Mouse (Mus musculus) kidney, postnatal 4 days (tissue): Measurements from ENCODE around the gene Gm39653.
A peak's percentile ranks its signal among the peaks of the same experiment; 100 is the strongest.
"Not testable (repeated sequence)": the region's sequence is repeated elsewhere in the genome, so short reads cannot be mapped to it uniquely, and the experiment has no call there.

ENCODE experiments used
- DNase-seq, 2 experiments: peaks; one replicate each; pipeline ENCODE4 v3.0.0; 2021; ENCODE audit warnings: mixed read lengths in 2 of 2

The Gm39653 gene

DNA sequence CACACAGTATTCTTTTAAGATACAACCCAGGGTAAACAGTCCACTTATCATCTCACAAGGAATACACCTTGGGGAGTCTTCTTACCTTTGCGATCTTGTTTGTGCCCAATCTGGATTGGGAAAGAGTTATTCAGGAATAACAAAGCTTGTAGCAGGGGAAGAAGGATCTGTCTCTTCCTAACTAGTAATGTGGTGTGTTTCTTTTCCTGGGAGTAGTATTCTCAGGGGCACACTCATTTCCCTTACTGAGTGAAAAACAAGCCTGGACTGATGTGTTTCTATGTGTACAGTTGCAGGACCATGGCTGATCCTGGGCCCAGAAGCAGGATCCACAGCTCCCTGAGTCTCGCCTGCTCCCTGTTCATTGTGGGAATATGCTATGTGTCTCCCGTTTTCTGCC, at the start of gene Gm39653:
TSS of gene Gm39653 (plus strand) at position 301 of the 400 bp plus-strand sequence.
- DNase-seq, result no peak

DNA sequence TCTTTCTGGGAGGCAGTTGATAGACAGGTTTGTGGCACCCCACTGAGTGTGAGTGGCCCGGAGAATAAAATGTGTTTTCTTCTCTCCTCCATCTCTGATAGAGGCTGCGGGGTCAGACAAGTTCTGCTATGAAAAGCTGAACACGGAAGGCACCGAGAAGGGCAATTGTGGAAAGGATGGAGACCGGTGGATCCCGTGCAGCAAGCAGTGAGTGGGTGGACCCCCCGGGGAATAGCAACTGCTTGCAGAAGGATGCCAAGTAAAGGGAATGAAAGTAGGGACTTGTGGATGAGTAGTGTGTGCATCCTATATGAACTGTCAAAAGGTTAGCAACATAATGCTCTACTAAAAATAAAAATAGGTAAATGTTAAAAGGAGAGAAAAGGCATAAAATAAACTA, 49.3 kb upstream of the Gm39653 start:
- no peak for DNase-seq

DNA sequence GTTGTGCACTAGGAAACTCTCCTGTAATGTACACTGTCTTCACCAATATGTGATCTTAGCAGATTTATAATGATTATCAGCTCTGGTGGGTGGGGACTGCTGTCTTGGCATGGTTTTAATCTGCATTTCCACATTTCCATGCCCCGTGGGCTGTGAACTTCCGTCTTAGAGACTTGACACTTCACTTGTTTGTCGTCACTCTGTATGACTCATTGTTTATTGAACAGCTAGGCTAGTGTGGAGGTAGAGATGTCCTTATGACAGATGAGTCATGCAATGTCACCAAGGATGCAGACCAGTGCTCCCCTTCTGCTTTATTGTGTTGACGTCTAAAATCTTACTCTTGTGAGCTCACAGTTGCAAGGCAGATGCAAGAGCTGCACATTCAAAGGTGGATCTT, 48.7 kb upstream of the Gm39653 start:
- DNase-seq, result no peak

DNA sequence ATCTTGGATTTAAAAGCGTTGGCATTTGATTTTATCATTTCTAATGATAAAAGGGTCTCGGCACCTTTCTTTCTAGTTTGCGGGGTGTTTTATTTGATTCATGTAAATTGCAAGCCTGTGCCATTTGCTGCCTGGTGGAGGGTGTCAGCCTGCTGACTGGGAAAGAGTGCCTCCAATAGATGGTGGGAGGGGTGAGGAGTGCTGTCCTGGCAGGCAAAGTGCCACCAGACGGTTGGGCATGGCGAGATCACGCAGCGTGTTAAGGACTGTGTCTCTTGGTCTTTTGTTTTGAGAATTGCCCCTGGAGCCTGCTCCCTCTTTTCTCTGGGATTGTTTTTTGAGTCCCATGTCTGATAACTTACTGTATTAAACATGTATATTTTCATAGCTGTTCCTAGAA, 43.5 kb upstream of the Gm39653 start:
- no peak for DNase-seq

DNA sequence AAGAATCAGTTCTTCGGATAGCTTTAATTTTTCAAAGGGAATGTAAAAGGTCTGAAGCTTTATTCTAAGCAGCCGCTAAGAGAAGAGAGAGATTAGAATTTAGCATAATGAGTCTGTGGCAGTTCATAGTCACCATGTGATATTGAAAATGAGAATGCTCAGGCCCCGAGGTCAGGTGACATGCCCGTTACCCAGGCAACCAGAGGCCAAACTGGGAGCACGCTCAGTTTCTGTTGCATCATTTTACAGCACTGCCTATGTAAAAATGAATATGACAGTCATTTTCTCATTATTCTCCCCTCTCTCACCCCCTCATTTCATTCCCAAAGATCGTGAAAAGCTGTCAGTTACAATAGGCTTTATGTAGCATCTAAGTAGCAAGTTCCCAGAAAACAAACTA, 42.3 kb upstream of the Gm39653 start:
- DNase-seq, result peak in 1 of 2 experiments; percentile 12

DNA sequence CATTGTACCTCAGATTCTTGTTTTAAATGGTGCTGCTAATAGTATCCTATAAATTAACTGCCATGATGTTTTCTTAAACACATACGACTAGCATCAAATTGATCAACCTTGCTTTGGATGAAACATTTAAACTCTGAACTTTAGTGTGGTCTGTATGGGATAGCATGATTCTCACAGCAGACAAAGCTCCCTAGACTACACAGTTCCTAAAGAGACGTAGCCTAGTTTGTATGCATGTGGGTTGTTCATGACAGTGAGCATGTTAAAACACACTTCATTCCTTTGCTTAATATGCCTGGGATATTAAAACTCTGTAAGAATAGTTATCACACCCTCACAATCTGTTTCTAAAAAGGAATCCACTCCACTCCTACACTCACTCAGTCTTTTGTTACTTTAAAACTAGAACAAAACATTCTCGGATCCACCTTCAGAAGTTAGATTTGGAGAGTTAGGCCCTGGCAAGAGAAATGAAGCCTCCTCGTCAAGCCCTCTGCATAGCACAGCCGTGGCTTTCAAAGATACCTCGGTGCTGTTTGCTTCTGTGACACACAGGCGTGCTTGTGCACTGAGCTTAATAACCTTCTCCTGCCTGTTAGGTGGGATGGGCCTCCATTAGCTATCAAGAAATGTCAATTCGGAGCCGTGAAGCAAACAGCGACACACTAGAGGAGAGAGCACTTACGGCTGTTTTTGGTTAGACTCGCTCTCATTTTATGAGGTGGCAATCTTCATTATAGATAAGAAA, 41.7 kb upstream of the Gm39653 start:
- DNase-seq, result no peak

DNA sequence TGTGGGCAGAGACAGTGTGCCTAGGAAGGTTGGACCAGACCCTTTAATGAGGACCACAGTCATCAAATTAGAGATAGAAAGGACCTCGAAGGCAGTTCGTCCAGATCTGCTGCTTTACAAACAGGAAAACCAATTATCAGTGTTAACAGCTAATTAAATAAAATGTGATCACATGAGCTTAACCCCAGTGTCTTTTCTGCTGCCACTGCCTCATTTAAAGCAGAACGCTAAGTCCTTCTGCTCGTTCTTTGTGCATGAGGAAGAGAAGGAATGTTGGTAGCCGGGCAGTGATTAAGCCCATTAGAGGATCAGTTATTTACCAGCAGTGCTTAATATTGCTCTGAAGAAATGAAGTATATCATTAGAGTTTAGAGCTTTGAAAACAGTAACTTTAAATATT, 39.0 kb upstream of the Gm39653 start:
- DNase-seq, result no peak

DNA sequence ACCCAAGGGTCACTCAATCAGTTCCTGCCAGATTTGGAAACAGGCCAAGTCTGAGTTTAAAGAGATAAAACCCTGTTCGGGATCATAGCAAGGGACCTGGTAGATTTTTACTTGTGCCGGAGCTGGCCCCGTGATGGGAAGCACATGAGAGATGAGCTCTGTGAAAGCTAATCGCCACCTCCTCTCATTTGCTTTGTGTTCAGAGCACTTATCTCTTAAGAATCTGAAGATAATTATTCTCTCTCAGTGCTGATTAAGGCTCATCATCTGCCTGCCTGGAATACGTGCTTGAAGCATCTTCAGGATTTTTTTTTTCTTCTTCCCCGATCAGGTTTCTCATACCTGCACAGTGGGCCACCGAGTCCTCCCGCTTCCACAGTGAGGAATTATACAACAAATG, 36.6 kb upstream of the Gm39653 start:
- no peak for DNase-seq

DNA sequence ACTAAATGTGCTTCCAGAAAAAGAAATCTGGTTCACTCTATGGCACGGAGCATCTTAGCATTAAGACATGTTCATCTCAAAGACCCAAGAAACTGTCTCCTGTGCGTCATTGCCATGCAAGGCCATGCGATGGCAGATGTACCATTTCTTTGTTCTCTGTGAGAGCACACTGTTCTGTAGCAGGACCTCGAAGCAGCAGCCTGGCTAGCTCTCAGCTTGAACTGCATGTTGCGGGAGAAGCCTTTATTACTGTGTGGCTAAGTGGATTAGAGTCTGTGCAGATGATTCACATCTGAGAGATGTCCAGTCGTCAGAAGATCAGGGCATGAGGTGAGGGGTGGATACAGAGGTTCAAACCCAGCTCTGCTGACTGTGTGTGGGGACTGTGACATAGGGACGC, 28.9 kb upstream of the Gm39653 start:
- no peak for DNase-seq

DNA sequence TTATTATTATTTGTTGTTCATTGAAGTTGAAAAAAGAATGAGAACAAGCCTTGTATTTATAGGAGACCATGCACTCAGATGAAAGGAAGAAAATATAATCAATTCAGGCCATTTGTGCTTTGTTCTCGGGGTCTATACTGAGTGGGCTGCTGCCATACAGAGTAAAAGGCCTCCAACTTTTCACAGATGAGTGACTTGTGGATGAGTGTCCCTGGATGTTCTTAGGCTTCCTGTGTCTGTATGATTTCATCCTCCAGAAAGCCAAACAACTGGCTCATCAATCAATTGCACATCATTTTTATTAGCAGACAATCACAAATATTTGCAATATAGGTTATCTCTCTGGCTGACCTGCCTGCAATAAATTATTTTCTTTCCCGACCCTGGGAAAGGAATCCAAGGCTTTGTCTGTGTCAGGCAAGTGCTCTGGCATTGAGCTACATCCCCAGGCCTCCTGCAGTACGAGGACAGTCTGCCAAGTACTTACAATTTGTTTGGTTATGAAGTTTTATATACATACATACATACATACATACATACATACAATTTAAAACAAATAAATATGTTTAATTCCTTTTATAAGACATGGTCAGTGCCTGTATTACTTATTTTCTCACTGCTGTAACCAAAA, 11.8 kb upstream of the Gm39653 start:
- DNase-seq, result no peak

DNA sequence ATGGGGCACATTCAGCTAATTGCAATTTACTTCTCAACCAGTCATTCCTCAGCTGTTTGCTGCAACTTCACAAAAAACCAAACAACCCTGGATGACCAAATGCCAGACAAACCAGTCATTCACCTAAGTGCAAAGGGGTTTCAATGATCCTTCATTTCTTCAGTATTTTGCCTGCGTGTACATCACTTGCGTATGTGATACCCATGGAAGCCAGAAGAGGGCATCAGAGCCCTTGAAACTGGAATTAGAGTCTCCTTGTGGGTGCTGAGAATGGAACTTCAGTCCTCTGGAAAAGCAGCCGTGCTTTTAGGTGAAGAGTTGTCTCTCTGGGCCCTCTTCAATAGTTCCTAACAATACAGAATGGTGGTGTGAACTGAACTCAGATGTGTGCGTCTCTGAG, 6.2 kb upstream of the Gm39653 start:
- DNase-seq, result no peak

DNA sequence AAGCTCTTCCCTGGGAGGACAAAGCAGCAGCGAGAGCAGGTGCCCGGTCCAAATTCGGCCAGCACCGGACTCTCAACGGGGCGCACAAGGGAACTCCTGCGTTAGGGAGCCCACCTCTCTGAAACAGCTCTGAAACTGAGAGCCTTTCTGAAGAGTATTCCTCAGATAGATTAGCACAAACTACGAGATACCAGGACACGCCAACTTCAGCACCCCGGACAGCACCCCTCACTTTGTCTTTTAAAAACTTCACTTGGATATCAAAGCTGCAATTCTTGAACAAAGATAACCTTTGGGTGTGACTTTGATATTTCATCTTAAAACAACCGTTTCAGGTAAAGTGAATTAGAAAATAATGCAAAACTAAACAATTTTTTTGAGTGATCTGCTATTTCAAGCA, 1.2 kb upstream of the Gm39653 start:
- peak; percentile 84 to 86 for DNase-seq

DNA sequence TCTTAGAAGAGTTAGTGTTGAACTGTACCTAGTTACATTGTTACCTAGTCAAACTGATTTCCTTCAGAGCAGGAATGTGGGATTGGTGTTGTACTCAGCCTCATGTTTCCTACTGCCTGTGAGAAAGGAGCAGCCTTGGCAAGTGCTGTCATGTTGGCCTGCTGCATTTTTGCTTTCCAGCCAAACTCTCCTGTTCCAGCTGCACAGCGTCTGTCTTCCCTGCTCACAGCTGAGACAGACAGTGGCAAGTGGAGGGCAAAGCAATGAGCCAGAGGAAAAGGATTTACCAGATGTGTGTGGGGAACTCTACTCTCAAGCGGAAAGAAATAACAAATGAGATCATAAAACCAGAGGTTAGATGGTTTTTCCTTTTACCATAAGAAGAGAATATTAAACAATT, 12.4 kb downstream of the Gm39653 start:
- no peak for DNase-seq

DNA sequence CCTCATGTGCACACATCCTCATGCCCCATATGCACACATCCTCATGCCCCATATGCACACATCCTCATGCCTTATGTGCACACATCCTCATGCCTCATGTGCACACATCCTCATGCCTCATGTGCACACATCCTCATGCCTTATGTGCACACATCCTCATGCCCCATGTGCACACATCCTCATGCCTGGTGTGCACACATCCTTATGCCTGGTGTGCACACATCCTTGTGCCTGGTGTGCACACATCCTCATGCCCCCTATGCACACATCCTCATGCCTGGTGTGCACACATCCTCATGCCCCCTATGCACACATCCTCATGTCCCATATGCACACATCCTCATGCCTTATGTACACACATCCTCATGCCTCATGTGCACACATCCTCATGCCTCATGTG, 14.6 kb downstream of the Gm39653 start:
- not testable (repeated sequence) for DNase-seq

DNA sequence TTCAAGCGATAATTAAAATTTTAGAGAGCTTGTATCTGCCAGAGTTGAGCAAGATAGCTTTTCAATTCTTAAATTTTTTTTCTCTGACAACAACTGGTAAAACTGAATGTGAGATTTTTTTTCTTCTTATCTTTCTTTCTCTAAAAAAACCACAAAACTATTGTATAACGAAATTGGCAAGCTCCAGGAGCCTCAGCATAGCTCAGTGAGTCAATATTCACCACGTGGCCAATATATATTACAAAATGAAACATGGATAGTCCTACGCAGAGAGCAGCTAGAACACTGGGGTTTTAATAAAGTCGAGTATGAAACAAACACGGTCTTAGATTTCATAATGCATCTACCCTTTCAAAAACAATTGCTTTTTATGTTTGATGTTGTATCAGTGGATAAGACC, 24.2 kb downstream of the Gm39653 start:
- no peak for DNase-seq

DNA sequence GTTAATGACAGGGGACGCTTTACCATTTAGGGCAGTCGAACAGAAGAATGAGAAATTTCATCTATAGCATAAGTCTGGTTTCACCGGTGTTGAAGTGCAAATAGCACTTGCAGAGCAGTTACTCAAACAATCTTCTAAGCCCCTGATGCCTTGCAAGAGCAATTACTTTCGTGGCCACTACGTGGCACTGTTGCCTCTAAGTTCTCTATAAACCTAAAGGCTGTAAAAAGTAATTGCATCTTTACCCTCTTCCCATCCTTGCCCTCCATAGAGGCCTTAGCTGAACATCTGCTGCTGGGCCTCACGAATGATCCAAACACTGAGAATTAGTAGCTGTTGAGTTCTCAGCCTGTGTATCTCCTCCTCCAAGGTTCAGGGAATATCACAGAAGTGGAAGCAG, 42.2 kb downstream of the Gm39653 start:
- DNase-seq, result peak; percentile 80 to 82

DNA sequence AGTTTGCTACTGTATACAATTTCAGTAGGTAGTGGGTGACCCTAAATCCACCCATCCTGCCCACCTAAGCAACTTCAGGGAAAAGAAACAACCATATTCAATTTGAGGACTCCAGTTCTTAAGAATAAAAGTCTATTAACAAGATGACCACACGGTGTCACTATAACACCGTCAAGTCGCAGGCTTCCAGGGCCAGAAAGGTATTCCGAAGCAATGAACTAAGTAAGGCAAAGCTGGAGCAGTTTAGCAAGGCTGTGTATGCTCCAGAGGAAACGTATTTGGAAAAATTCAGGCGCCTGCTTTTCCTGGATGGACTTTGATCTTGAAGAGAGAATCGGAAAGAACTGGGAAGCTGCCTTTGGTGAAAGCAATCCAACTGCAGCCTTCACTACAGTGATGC, 43.8 kb downstream of the Gm39653 start:
- peak; percentile 31 to 45 for DNase-seq

DNA sequence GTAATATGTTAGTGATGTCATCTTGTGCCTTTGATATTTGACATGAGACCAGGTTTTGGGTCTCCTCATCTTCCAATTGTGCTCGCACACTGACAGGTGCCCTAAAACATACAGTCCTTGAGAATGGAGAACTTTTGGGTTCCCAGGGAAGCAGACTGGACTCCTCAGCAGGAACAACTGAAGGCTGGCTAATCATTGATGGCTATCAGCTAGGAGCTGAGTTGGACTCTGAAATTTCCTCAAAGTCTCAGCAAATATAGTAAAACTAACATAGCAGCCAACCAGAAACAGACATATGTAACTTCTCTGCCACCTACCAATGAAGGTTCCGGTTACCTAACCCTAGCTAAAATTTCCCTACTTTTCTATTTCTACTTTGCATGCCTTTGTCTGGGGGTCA, 50.3 kb downstream of the Gm39653 start:
- no peak for DNase-seq

DNA sequence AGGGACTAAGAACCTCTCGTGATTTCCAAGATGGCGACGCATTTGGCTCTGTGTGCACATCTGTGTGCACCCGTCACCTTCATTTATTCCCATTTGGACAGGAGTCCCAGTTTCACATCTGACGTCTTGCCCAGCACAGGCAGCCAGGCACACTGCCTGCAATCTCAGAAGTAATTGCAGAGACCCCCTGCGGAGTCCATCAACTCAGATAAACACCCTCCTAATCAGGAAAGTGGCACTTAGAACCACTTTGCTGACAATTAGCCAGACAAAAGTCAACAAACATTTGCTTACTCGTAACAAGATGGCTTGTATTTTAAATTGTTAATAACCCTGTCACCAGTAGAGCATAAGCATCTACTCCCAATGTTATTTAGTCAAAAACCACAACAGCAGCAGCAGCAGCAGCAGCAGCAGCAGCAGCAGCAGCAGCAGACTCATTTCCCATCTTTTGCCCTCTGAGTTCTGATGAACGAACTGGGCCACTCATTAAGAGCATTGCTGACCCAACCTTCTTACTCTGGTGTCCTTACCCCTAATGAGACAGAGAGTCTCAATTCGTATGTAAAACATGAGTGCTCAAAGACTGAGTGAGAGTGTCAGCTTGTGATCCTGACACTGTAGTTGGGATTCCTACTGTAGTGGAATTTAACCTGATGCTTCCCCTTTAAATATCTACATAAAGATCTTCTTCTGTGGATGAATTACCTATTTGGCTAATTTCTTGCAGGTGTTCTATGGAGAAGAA, 51.6 kb downstream of the Gm39653 start:
- no peak for DNase-seq

DNA sequence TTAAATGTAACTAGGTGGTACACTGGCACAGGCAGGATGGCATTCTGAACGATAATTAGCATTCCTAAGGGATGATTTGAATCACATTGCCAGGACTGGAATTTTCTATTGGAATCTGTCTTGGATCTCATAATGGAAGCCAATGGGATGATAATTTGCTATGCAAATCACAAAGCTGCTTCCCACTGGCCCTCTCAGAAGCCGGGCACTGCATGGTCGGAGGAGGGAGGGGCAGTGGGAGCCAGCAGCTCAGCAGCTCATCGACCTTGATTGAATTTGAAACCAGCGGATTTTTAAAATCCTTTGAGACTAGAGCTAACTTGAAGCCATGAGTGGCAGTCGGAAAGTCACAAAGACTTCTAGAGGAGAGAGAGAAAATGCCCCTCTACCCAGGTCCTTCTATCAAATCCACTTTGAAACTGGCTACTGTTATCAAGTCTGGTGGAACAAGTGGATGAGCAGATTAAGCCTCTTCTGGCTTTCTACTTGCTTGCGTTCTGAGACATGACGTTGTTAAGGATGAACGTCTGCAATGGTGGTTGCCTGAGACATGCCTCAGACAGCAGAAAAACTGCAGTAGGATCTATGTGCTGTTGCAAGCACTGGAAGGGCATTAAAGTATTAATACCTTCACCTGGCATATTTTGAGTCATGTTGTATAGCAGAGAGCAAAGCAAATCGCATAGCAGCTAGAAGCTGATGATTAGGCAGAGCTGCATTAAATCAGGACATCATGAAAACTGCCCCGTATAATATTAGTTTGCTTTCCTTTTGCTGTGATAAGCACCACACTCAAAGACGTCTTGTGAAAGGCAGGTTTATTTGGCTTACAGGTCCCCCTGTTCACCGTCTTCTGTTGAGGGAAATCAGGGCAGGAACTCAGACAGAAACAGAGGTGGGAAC, 52.4 kb downstream of the Gm39653 start:
- no peak for DNase-seq

DNA sequence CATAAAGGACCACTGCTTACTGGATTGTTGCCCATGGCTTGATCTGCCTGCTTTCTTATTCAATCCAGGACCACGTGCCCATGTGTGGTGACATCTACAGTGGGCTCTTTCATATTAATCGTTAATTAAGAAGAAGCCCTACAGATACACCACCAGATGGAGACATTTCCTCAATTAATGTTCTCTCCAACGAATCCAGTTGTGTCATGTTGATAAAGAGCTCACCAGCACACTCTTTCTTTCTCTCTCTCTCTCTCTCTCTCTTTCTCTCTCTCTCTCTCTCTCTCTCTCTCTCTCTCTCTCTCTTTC, 53.0 kb downstream of the Gm39653 start:
- no peak for DNase-seq
